Mouse (Mus musculus) small intestine, adult 2 months (tissue): ENCODE data around the gene Scrg1. TPM values are rescaled to one million over a fixed set of nuclear protein-coding genes. Genes with fewer than 3 reads are reported as not detected.

Experiments
- H3K27ac ChIP-seq: fragments of 200-500 bp; 2 replicates; pipeline ENCODE4 v1.5.1; 2012; ENCODE audit warnings: low read depth, low read length, control low read depth, inconsistent platforms; ENCODE audit not compliant: insufficient read depth
- H3K27me3 ChIP-seq: fragments of 200-500 bp; 2 replicates; pipeline ENCODE4 v1.6.1; 2012; ENCODE audit warnings: mild to moderate bottlenecking, moderate library complexity, low read length, inconsistent platforms; ENCODE audit not compliant: control insufficient read depth, insufficient read depth
- H3K36me3 ChIP-seq: fragments of 200-500 bp; 2 replicates; pipeline ENCODE4 v1.6.1; 2012; ENCODE audit warnings: mild to moderate bottlenecking, low read length, control low read depth, inconsistent platforms; ENCODE audit not compliant: control insufficient read depth, insufficient read depth
- H3K4me1 ChIP-seq: fragments of 200-500 bp; 2 replicates; pipeline ENCODE4 v1.6.1; 2012; ENCODE audit warnings: low read length, inconsistent platforms, mixed read lengths; ENCODE audit not compliant: control insufficient read depth, insufficient read depth, insufficient read length
- H3K4me3 ChIP-seq: fragments of 200-500 bp; 2 replicates; pipeline ENCODE4 v1.5.1; 2012; ENCODE audit warnings: low read depth, mild to moderate bottlenecking, control low read depth, inconsistent platforms, low read length, moderate library complexity
- CTCF ChIP-seq: fragments of 200-500 bp; IDR thresholded peaks from 2 replicates; pipeline ENCODE4 v1.5.1; 2012; ENCODE audit warnings: low read depth, mild to moderate bottlenecking, control low read depth, inconsistent platforms, low read length, moderate library complexity, mixed read lengths; ENCODE audit not compliant: insufficient replicate concordance, insufficient read length; ENCODE audit errors: extremely low read depth
- POLR2A ChIP-seq: fragments of 200-500 bp; IDR thresholded peaks from 2 replicates; pipeline ENCODE4 v1.6.1; 2012; ENCODE audit warnings: low read depth, mild to moderate bottlenecking, control low read depth, inconsistent platforms, low read length, moderate library complexity
- WGBS: fragments of 180-500 bp; shearing (Covaris S2); methylation state at CpG from one replicate; pipeline ENCODE4 v1.1.7; 2018; 5-methylcytosine and 5-hydroxymethylcytosine counted together
- polyA plus RNA-seq: library from polyadenylated mRNA; depleted of rRNA; stranded (reverse); fragments of >200 nt; gene quantifications from 2 replicates; pipeline ENCODE4 v1.2.3, GENCODE M21; 2012; rRNA removed

The Scrg1 gene
- polyA plus RNA-seq = not detected in 2 replicates

DNA sequence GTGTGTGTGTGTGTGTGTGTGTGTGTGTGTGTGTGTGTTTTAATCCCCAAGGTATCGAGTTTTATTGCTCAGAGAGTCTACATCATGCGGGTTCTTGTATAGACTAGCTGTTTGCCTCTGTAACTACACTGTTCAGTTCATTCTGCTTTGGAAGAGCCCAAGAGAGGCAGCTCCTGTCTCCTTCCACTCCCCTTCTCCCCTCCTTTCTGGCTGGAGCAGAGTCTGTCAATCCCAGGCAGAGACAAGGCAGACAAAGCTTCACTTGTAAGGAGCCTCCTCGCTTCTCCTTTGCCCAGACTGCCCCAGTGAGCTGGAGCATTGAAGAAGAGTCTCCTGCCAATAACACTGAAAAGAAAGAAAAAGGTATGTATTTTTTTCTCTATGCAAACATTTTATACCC, at the start of gene Scrg1:
Gene Scrg1 (plus strand): TSS at position 159 of the 400 bp plus-strand sequence.
- Histone ChIP-seq H3K27ac (no peak within 1 kb of the TSS), H3K4me1 (no peaks in the 10 kb centered on the region), H3K36me3 (no peaks in the 10 kb centered on the region), H3K27me3 (no peaks in the 10 kb centered on the region), H3K4me3 (no peak within 1 kb of the TSS)
- 75% methylated on average over 3 of the region's 3 CpGs for WGBS
- TF ChIP-seq CTCF = no peak
- no peak for TF ChIP-seq POLR2A

DNA sequence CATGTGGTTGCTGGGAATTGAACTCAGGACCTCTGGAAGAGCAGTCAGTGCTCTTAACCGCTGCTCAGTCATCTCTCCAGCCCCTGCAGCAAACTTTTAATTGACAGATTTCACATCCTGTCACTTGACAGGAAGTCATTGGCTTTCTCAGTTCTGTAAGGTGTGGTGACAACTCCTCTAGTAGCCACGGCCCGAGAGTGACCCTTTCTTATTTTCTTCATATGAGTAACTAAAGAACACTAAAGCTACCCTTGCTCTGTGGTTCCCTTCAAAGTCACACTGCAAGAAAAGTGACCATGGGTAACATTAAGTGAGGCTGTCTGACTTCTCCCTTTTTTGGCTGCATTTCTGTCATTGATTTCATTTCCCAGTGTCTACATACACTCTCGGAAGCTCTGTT, 49.4 kb upstream of the Scrg1 start:
- 71% methylated on average over 4 of the region's 4 CpGs for WGBS
- TF ChIP-seq POLR2A (no peak), CTCF (no peak)
- Histone ChIP-seq H3K27ac (no peak overlapping the region), H3K4me3 (no peak overlapping the region), H3K27me3 (no peaks in the 10 kb centered on the region), H3K4me1 (peaks cover 5% of the 10 kb centered on the region; the same call in 1 of the 2 replicates), H3K36me3 (no peaks in the 10 kb centered on the region)

- no peak overlapping the region for H3K27ac ChIP-seq
- H3K4me3 ChIP-seq = no peak overlapping the region
- no peaks in the 10 kb centered on the region for H3K36me3 ChIP-seq
- H3K4me1 ChIP-seq = peaks cover 5% of the 10 kb centered on the region; the same call in 1 of the 2 replicates
- WGBS = 65% methylated on average over 2 of the region's 2 CpGs
- H3K27me3 ChIP-seq = no peaks in the 10 kb centered on the region
- TF ChIP-seq POLR2A = no peak
- TF ChIP-seq CTCF = no peak
These were observed 46.4 kb upstream of the Scrg1 start for GRCm38 (mm10) chr8:57409333-57409732.

- Histone ChIP-seq H3K4me1 (peaks cover 5% of the 10 kb centered on the region; the same call in 1 of the 2 replicates), H3K4me3 (peak overlapping the region; percentile 19; the same call in 1 of the 2 replicates), H3K27me3 (no peaks in the 10 kb centered on the region), H3K36me3 (no peaks in the 10 kb centered on the region), H3K27ac (no peak overlapping the region)
- WGBS = 22% methylated on average over 15 of the region's 15 CpGs
- no peak for TF ChIP-seq CTCF
- TF ChIP-seq POLR2A = no peak
These were observed 45.8 kb upstream of the Scrg1 start for GRCm38 (mm10) chr8:57409779-57410472.

GRCm38 (mm10) chr8:57410473-57410863, 45.3 kb upstream of the Scrg1 start:
- Histone ChIP-seq H3K4me3 (peak overlapping the region; percentile 19; the same call in 1 of the 2 replicates), H3K27me3 (no peaks in the 10 kb centered on the region), H3K36me3 (no peaks in the 10 kb centered on the region), H3K4me1 (peaks cover 5% of the 10 kb centered on the region; the same call in 1 of the 2 replicates), H3K27ac (no peak overlapping the region)
- TF ChIP-seq POLR2A (no peak), CTCF (no peak)
- 11% methylated on average over 16 of the region's 16 CpGs for WGBS

DNA sequence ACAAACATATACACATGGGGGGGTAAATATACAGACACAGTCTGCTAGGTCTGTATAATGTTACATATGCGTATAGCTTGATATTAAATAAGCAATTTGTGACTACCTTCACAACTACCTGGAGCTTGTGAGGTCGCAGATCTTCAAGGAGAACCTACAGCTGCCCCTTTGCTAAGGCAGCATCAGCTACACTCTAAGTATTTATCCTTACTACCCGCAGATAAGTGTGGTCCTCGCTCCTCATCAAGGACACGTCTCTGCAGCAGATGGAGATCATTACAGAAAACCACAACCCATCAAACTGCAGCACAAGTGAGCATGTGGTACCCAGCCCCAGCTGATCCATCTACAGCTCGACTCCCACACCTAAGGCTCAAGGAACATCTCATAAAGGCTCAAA, 44.4 kb upstream of the Scrg1 start:
- H3K4me1 ChIP-seq = peaks cover 5% of the 10 kb centered on the region; the same call in 1 of the 2 replicates
- no peaks in the 10 kb centered on the region for H3K27me3 ChIP-seq
- H3K27ac ChIP-seq = no peak overlapping the region
- 82% methylated on average over 6 of the region's 6 CpGs for WGBS
- H3K36me3 ChIP-seq = no peaks in the 10 kb centered on the region
- TF ChIP-seq CTCF (no peak), POLR2A (no peak)
- H3K4me3 ChIP-seq = no peak overlapping the region

DNA sequence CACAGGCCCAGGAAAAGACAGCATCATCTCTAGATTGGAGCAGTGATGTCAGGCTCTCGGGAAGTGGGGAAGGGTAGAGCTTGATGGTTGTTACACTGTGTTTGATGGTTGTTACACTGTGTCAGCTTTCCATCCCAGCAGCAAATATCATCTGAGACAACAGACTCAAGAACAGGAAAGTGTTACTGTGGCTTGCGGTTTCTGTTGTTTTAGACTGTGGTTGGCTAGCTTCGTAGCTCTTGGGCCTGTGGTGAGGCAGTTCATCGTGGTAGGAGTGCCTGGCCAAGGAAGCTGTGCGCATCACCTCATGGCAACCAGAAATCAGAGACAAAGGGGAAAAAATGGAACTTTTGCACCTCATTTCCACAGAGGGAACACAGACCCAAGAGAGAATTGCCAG, 38.9 kb upstream of the Scrg1 start:
- TF ChIP-seq CTCF (no peak), POLR2A (no peak)

More for the DNA sequence above, 38.9 kb upstream of the Scrg1 start:
- no peak overlapping the region for H3K27ac ChIP-seq
- H3K4me3 ChIP-seq = no peak overlapping the region
- H3K4me1 ChIP-seq = no peaks in the 10 kb centered on the region
- WGBS = 83% methylated on average over 5 of the region's 5 CpGs
- no peaks in the 10 kb centered on the region for H3K27me3 ChIP-seq
- H3K36me3 ChIP-seq = no peaks in the 10 kb centered on the region
